In genomic region chr4:82972381-82972780, GRCm38 (mm10) we compare ENCODE assay signal across 29 mouse cellular contexts.
DNase-seq lines count a peak whose midpoint lies in the region; ATAC-seq and TF ChIP-seq lines count a peak whose summit lies in the region.
"Had no signal": no experiment of that assay in that cellular context is flagged by ENCODE, and none has a peak within 500 bp of the region (broad histone marks: within the 10 kb centered on the region; RNA-seq: fewer than 3 reads in every experiment).

No protein-coding gene starts in this region.

- H3K4me1 ChIP-seq in forebrain, embryonic 14.5 days (ENCODE audit: control insufficient read depth, insufficient read depth, low read length), result peaks cover 2% of the 10 kb centered on the region; the same call in 1 of the 2 replicates
- no peaks in the 10 kb centered on the region; the same call in 1 of the 2 replicates for H3K4me1 ChIP-seq in forebrain, postnatal 0 days (ENCODE audit: insufficient read depth)
- peaks cover 5% of the 10 kb centered on the region; the same call in 1 of the 2 replicates for H3K4me1 ChIP-seq in hindbrain, embryonic 15.5 days (replicated peaks)
- H3K4me1 ChIP-seq in hindbrain, embryonic 14.5 days (replicated peaks; ENCODE audit: control insufficient read depth, insufficient read depth, low read length), result peaks cover 5% of the 10 kb centered on the region; the same call in 1 of the 2 replicates
- peaks cover 9% of the 10 kb centered on the region for H3K4me1 ChIP-seq in neural tube, embryonic 15.5 days
- 0 out of 2 replicates have a peak, but pooled peaks cover 4% of the 10 kb centered on the region for H3K4me1 ChIP-seq in midbrain, embryonic 15.5 days
- no peaks in the 10 kb centered on the region for H3K4me1 ChIP-seq in kidney, adult 2 months (ENCODE audit: control insufficient read depth, insufficient read depth, low read length)
- H3K4me1 ChIP-seq: embryonic facial prominence, embryonic 12.5 days; heart, embryonic 13.5 days; intestine, embryonic 15.5 days; limb, embryonic 12.5 days; liver, embryonic 15.5 days had no signal

- peak; percentile 24 for DNase-seq in forebrain, embryonic 14.5 days (ENCODE audit: low spot score)
- no peak for DNase-seq in forebrain, postnatal 0 days
- DNase-seq in hindbrain, embryonic 14.5 days (ENCODE audit: low spot score), result no peak
- DNase-seq in neural tube, embryonic 10.5 days (ENCODE audit: extremely low spot score, low spot score), result no peak
- DNase-seq in kidney, adult 2 months, result no peak
- DNase-seq: adrenal gland, adult 8-10 months; cerebellum, adult 8-10 months; cerebellum, postnatal 36 days; heart, postnatal 10 days; kidney, adult 8-10 months; kidney, postnatal 4 days; layer of hippocampus, adult 9-11 months; lung, embryonic 14.5 days; lung, postnatal 14 days; right cerebral cortex, adult 18-20 months; right cerebral cortex, postnatal 4 days; thymus, adult 2 months; thymus, postnatal 36 days had no signal

- H3K9ac ChIP-seq in forebrain, embryonic 14.5 days (ENCODE audit: low read length), result no peak overlapping the region
- no peak overlapping the region for H3K9ac ChIP-seq in forebrain, postnatal 0 days
- no peak overlapping the region for H3K9ac ChIP-seq in hindbrain, embryonic 15.5 days
- no peak overlapping the region for H3K9ac ChIP-seq in hindbrain, embryonic 14.5 days
- no peak overlapping the region for H3K9ac ChIP-seq in neural tube, embryonic 15.5 days (replicated peaks)
- H3K9ac ChIP-seq in midbrain, embryonic 15.5 days, result no peak overlapping the region
- H3K9ac ChIP-seq: embryonic facial prominence, embryonic 12.5 days; heart, embryonic 13.5 days; intestine, embryonic 15.5 days; limb, embryonic 12.5 days; liver, embryonic 15.5 days; lung, embryonic 14.5 days had no signal

- no peaks in the 10 kb centered on the region for H3K9me3 ChIP-seq in forebrain, embryonic 14.5 days (replicated peaks; ENCODE audit: control insufficient read depth, low read length)
- H3K9me3 ChIP-seq in forebrain, postnatal 0 days (ENCODE audit: low read length), result no peaks in the 10 kb centered on the region
- no peaks in the 10 kb centered on the region for H3K9me3 ChIP-seq in hindbrain, embryonic 15.5 days
- H3K9me3 ChIP-seq in hindbrain, embryonic 14.5 days (ENCODE audit: control insufficient read depth, low read length), result no peaks in the 10 kb centered on the region
- H3K9me3 ChIP-seq in neural tube, embryonic 15.5 days (replicated peaks), result no peaks in the 10 kb centered on the region
- no peaks in the 10 kb centered on the region for H3K9me3 ChIP-seq in midbrain, embryonic 15.5 days
- H3K9me3 ChIP-seq: embryonic facial prominence, embryonic 12.5 days; heart, embryonic 13.5 days; intestine, embryonic 15.5 days; limb, embryonic 12.5 days; liver, embryonic 15.5 days had no signal

- no peak overlapping the region for H3K27ac ChIP-seq in forebrain, embryonic 14.5 days (ENCODE audit: low read depth, low read length)
- H3K27ac ChIP-seq in forebrain, postnatal 0 days (ENCODE audit: low read depth, low read length), result no peak overlapping the region
- 0 out of 2 replicates have a peak overlapping the region, but pooled peaks have one; percentile 42 for H3K27ac ChIP-seq in hindbrain, embryonic 15.5 days (replicated peaks)
- H3K27ac ChIP-seq in hindbrain, embryonic 14.5 days, result no peak overlapping the region
- peak overlapping the region; percentile 45 for H3K27ac ChIP-seq in neural tube, embryonic 15.5 days (replicated peaks)
- no peak overlapping the region for H3K27ac ChIP-seq in midbrain, embryonic 15.5 days
- H3K27ac ChIP-seq in kidney, adult 2 months (ENCODE audit: insufficient read depth, low read depth, low read length), result no peak overlapping the region
- H3K27ac ChIP-seq: embryonic facial prominence, embryonic 12.5 days; heart, embryonic 13.5 days; intestine, embryonic 15.5 days; kidney, postnatal 0 days; limb, embryonic 12.5 days; liver, embryonic 15.5 days; stomach, postnatal 0 days had no signal

- no peaks in the 10 kb centered on the region for H3K27me3 ChIP-seq in forebrain, embryonic 14.5 days (replicated peaks; ENCODE audit: control insufficient read depth, insufficient read depth, low read length)
- no peaks in the 10 kb centered on the region for H3K27me3 ChIP-seq in forebrain, postnatal 0 days (ENCODE audit: insufficient read depth, low read length)
- H3K27me3 ChIP-seq in hindbrain, embryonic 15.5 days, result no peaks in the 10 kb centered on the region
- H3K27me3 ChIP-seq in hindbrain, embryonic 14.5 days (ENCODE audit: control insufficient read depth, insufficient read depth, low read length), result no peaks in the 10 kb centered on the region
- H3K27me3 ChIP-seq in neural tube, embryonic 15.5 days (replicated peaks), result no peaks in the 10 kb centered on the region
- no peaks in the 10 kb centered on the region for H3K27me3 ChIP-seq in midbrain, embryonic 15.5 days (replicated peaks)
- no peaks in the 10 kb centered on the region; the same call in 1 of the 2 replicates for H3K27me3 ChIP-seq in kidney, adult 2 months (replicated peaks; ENCODE audit: control insufficient read depth, insufficient read depth, low read length)
- H3K27me3 ChIP-seq: embryonic facial prominence, embryonic 12.5 days; heart, embryonic 13.5 days; intestine, embryonic 15.5 days; limb, embryonic 12.5 days; liver, embryonic 15.5 days had no signal

- no peak for ATAC-seq in forebrain, embryonic 14.5 days
- no peak for ATAC-seq in forebrain, postnatal 0 days
- ATAC-seq in hindbrain, embryonic 15.5 days (ENCODE audit: low FRiP score, low read depth), result 0 out of 2 replicates have a peak, but pooled peaks have one; percentile 34
- no peak; the same call in 1 of the 2 replicates for ATAC-seq in hindbrain, embryonic 14.5 days (ENCODE audit: low FRiP score)
- ATAC-seq in neural tube, embryonic 15.5 days (ENCODE audit: low FRiP score), result no peak
- ATAC-seq in midbrain, embryonic 15.5 days (replicated peaks), result 0 out of 2 replicates have a peak, but pooled peaks have one; percentile 33
- ATAC-seq: intestine, embryonic 15.5 days had no signal

- 46% methylated on average over 4 of the region's 4 CpGs for WGBS in forebrain, embryonic 14.5 days
- 45% methylated on average over 4 of the region's 4 CpGs for WGBS in forebrain, postnatal 0 days
- WGBS in hindbrain, embryonic 15.5 days, result 53% methylated on average over 4 of the region's 4 CpGs
- WGBS in hindbrain, embryonic 14.5 days, result 49% methylated on average over 4 of the region's 4 CpGs
- 70% methylated on average over 4 of the region's 4 CpGs for WGBS in neural tube, embryonic 15.5 days
- 43% methylated on average over 4 of the region's 4 CpGs for WGBS in midbrain, embryonic 15.5 days
- WGBS in kidney, adult 2 months, result 74% methylated on average over 4 of the region's 4 CpGs

- no peak overlapping the region for H3K4me3 ChIP-seq in forebrain, embryonic 14.5 days (ENCODE audit: low read depth, low read length)
- no peak overlapping the region for H3K4me3 ChIP-seq in forebrain, postnatal 0 days (ENCODE audit: low read depth, low read length)
- no peak overlapping the region for H3K4me3 ChIP-seq in hindbrain, embryonic 15.5 days
- no peak overlapping the region for H3K4me3 ChIP-seq in hindbrain, embryonic 14.5 days (replicated peaks; ENCODE audit: low read length)
- no peak overlapping the region for H3K4me3 ChIP-seq in neural tube, embryonic 15.5 days (replicated peaks)
- no peak overlapping the region for H3K4me3 ChIP-seq in midbrain, embryonic 15.5 days
- no peak overlapping the region for H3K4me3 ChIP-seq in kidney, adult 2 months (ENCODE audit: insufficient read depth, low read depth, low read length)
- H3K4me3 ChIP-seq: embryonic facial prominence, embryonic 12.5 days; heart, embryonic 13.5 days; intestine, embryonic 15.5 days; limb, embryonic 12.5 days; liver, embryonic 15.5 days had no signal

- TF ChIP-seq POLR2A in kidney, adult 2 months (IDR thresholded peaks at IDR 0.05; ENCODE audit: low read depth, low read length), result no peak

- H3K36me3 ChIP-seq in forebrain, embryonic 14.5 days (ENCODE audit: control insufficient read depth, insufficient read depth, low read length), result no peaks in the 10 kb centered on the region
- no peaks in the 10 kb centered on the region for H3K36me3 ChIP-seq in forebrain, postnatal 0 days (ENCODE audit: insufficient read depth)
- no peaks in the 10 kb centered on the region for H3K36me3 ChIP-seq in hindbrain, embryonic 15.5 days
- H3K36me3 ChIP-seq in hindbrain, embryonic 14.5 days (replicated peaks; ENCODE audit: control insufficient read depth, insufficient read depth), result no peaks in the 10 kb centered on the region
- H3K36me3 ChIP-seq in neural tube, embryonic 15.5 days, result no peaks in the 10 kb centered on the region
- H3K36me3 ChIP-seq in midbrain, embryonic 15.5 days (replicated peaks), result no peaks in the 10 kb centered on the region
- no peaks in the 10 kb centered on the region for H3K36me3 ChIP-seq in kidney, adult 2 months (ENCODE audit: control insufficient read depth, insufficient read depth, low read length)
- H3K36me3 ChIP-seq: G1E; intestine, embryonic 15.5 days; liver, embryonic 15.5 days had no signal

- TF ChIP-seq CTCF in forebrain, postnatal 0 days (IDR thresholded peaks at IDR 0.05; ENCODE audit: low read depth), result no peak
- no peak for TF ChIP-seq CTCF in kidney, adult 2 months (conservative IDR thresholded peaks at IDR 0.05; ENCODE audit: insufficient read depth, insufficient read length, low read depth, low read length)

- H3K4me2 ChIP-seq in forebrain, embryonic 14.5 days (ENCODE audit: low read length), result no peak overlapping the region
- no peak overlapping the region for H3K4me2 ChIP-seq in forebrain, postnatal 0 days (ENCODE audit: low read depth)
- no peak overlapping the region for H3K4me2 ChIP-seq in hindbrain, embryonic 15.5 days
- H3K4me2 ChIP-seq in hindbrain, embryonic 14.5 days (replicated peaks), result no peak overlapping the region
- H3K4me2 ChIP-seq in neural tube, embryonic 15.5 days, result no peak overlapping the region
- H3K4me2 ChIP-seq in midbrain, embryonic 15.5 days, result no peak overlapping the region
- H3K4me2 ChIP-seq: embryonic facial prominence, embryonic 12.5 days; heart, embryonic 13.5 days; intestine, embryonic 15.5 days; limb, embryonic 12.5 days; liver, embryonic 15.5 days; lung, embryonic 14.5 days had no signal

Comparison
In these comparisons a context has a peak if more than half of its experiments do, and no peak if none do; other contexts are left out.
1. ATAC-seq: peak in hindbrain, embryonic 15.5 days (single experiment) and midbrain, embryonic 15.5 days (single experiment); none in forebrain, embryonic 14.5 days (single experiment), forebrain, postnatal 0 days (single experiment), hindbrain, embryonic 14.5 days (single experiment) and neural tube, embryonic 15.5 days (single experiment).
2. H3K27ac ChIP-seq: peak in hindbrain, embryonic 15.5 days (single experiment) and neural tube, embryonic 15.5 days (single experiment); none in forebrain, embryonic 14.5 days (single experiment), forebrain, postnatal 0 days (single experiment), hindbrain, embryonic 14.5 days (single experiment), midbrain, embryonic 15.5 days (single experiment) and kidney, adult 2 months (single experiment).